In the genomic region with DNA sequence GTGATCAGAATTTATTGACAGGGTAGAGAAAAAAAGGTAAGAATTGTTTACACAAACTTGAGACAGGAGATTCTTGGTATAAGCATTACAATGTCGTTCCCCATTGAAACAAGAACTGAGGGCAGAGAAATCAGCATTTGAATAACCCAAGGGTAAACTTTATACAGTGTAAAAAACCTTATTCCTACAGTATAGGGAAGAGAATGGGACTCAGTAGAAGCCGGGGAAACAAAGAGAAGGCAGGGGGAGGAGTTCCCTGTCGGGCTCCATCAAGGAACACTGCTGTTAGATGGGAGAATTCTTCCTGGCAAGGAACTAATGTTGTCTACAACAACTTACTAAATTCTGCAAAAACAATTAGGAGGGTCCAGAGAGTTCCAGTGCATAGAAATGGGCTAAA, we compare ENCODE assay signal across 25 mouse cellular contexts.
DNase-seq lines count a peak whose midpoint lies in the region; TF ChIP-seq lines count a peak whose summit lies in the region.
"Had no signal": no experiment of that assay in that cellular context is flagged by ENCODE, and none has a peak within 500 bp of the region (broad histone marks: within the 10 kb centered on the region; RNA-seq: fewer than 3 reads in every experiment).

No protein-coding gene starts in this region.

- no peak overlapping the region for H3K9ac ChIP-seq in ES-Bruce4 (ENCODE audit: low read depth, poor library complexity, severe bottlenecking)
- H3K9ac ChIP-seq: embryonic facial prominence, embryonic 13.5 days; embryonic facial prominence, embryonic 15.5 days; forebrain, embryonic 12.5 days had no signal

- TF ChIP-seq CTCF in ES-Bruce4 (IDR thresholded peaks at IDR 0.05; ENCODE audit: low read depth, low read length): no peak

- intact Hi-C loops in heart, postnatal 25 days (cut with DNase I): no loop called here
- intact Hi-C loops in left cerebral cortex, postnatal 14 days (cut with DNase I): no loop called here

- no peaks in the 10 kb centered on the region for H3K27me3 ChIP-seq in ES-Bruce4 (ENCODE audit: control insufficient read depth, insufficient read depth, low read length, poor library complexity, severe bottlenecking)
- H3K27me3 ChIP-seq: CH12.LX; embryonic facial prominence, embryonic 13.5 days; embryonic facial prominence, embryonic 15.5 days; forebrain, embryonic 12.5 days; Patski had no signal

- H3K4me3 ChIP-seq in ES-Bruce4 (ENCODE audit: low read depth, low read length): no peak overlapping the region
- H3K4me3 ChIP-seq: embryonic facial prominence, embryonic 13.5 days; embryonic facial prominence, embryonic 15.5 days; erythroblast, embryonic 14.5 days; forebrain, embryonic 10.5 days; forebrain, embryonic 12.5 days had no signal

- H3K27ac ChIP-seq in ES-Bruce4 (ENCODE audit: insufficient read depth, low read length): peak overlapping the region; percentile 56
- H3K27ac ChIP-seq: embryonic facial prominence, embryonic 13.5 days; embryonic facial prominence, embryonic 15.5 days; forebrain, embryonic 10.5 days; forebrain, embryonic 12.5 days had no signal

- peak; percentile 0 for DNase-seq in heart, adult 11 months
- no peak for DNase-seq in heart, postnatal 25 days (ENCODE audit: low spot score)
- peak; percentile 87 for DNase-seq in R1 (ENCODE audit: low read depth, low spot score)
- DNase-seq in c-Kit-positive CD71-positive TER-119-positive erythroid progenitor cells, embryonic 14.5 days (ENCODE audit: low spot score): no peak
- no peak for DNase-seq in left cerebral cortex, postnatal 14 days (ENCODE audit: low spot score in 2 of 2)
- DNase-seq: adrenal gland, adult 8-10 months; adrenal gland, postnatal 14 days; adrenal gland, postnatal 36 days; B cell, adult 2 months; cerebellum, adult 11 months; cerebellum, adult 18-20 months; cerebellum, adult 8-10 months; cerebellum, adult 9-11 months; cerebellum, postnatal 14 days; cerebellum, postnatal 36 days; embryo, embryonic 11 days had no signal

- TF ChIP-seq EP300 in ES-Bruce4 (IDR thresholded peaks at IDR 0.05; ENCODE audit: insufficient read depth, low read depth, low read length): no peak

- no peak for TF ChIP-seq POLR2A in ES-Bruce4 (IDR thresholded peaks at IDR 0.05; ENCODE audit: insufficient read depth, low read length)

- H3K36me3 ChIP-seq in ES-Bruce4 (ENCODE audit: control insufficient read depth, insufficient read depth, low read length, poor library complexity, severe bottlenecking): no peaks in the 10 kb centered on the region
- H3K36me3 ChIP-seq: embryonic facial prominence, embryonic 15.5 days; forebrain, embryonic 10.5 days; forebrain, embryonic 12.5 days; G1E had no signal

- no peaks in the 10 kb centered on the region for H3K4me1 ChIP-seq in ES-Bruce4 (ENCODE audit: control insufficient read depth, insufficient read depth, low read length)

- peaks cover 31% of the 10 kb centered on the region for H3K9me3 ChIP-seq in ES-Bruce4 (replicated peaks; ENCODE audit: control insufficient read depth, insufficient read depth, low read length, poor library complexity, severe bottlenecking)

Comparison
In these comparisons a context has a peak if more than half of its experiments do, and no peak if none do; other contexts are left out.
1. DNase-seq: peak in heart, adult 11 months (single experiment) and R1 (single experiment); none in heart, postnatal 25 days (single experiment), c-Kit-positive CD71-positive TER-119-positive erythroid progenitor cells, embryonic 14.5 days (single experiment) and left cerebral cortex, postnatal 14 days (0 of 2).